Mouse (Mus musculus) heart, embryonic 12.5 days (tissue): ENCODE data around the gene Kcne2. TPM values are rescaled to one million over a fixed set of nuclear protein-coding genes. Genes with fewer than 3 reads are reported as not detected.

Experiments used
- ATAC-seq: fragments of 200-750 bp; cut with Nextera tagmentation; 2 replicates; pipeline ENCODE4 v1.8.0; 2017; ENCODE audit warnings: moderate TSS enrichment, moderate library complexity; ENCODE audit not compliant: insufficient number of reproducible peaks, low FRiP score
- H3K27ac ChIP-seq: fragments of 300-500 bp; sonication (generic); 2 replicates; pipeline ENCODE4 v1.5.1; 2016; ENCODE audit warnings: mild to moderate bottlenecking, moderate library complexity; ENCODE audit not compliant: poor library complexity, severe bottlenecking
- H3K27me3 ChIP-seq: fragments of 300-500 bp; sonication (generic); replicated peaks from 2 replicates; pipeline ENCODE4 v1.6.1; 2016; ENCODE audit warnings: mild to moderate bottlenecking, moderate library complexity
- H3K36me3 ChIP-seq: fragments of 300-500 bp; sonication (generic); 2 replicates; pipeline ENCODE4 v1.6.1; 2016; ENCODE audit warnings: mild to moderate bottlenecking, moderate library complexity
- H3K4me1 ChIP-seq: fragments of 300-500 bp; sonication (generic); replicated peaks from 2 replicates; pipeline ENCODE4 v1.6.1; 2016; ENCODE audit warnings: mild to moderate bottlenecking
- H3K4me2 ChIP-seq: fragments of 300-500 bp; sonication (generic); 2 replicates; pipeline ENCODE4 v1.6.1; 2016; ENCODE audit warnings: mild to moderate bottlenecking, moderate library complexity
- H3K4me3 ChIP-seq: fragments of 300-500 bp; sonication (generic); 2 replicates; pipeline ENCODE4 v1.5.1; 2016; ENCODE audit warnings: mild to moderate bottlenecking
- H3K9ac ChIP-seq: fragments of 300-500 bp; sonication (generic); 2 replicates; pipeline ENCODE4 v1.6.1; 2016; ENCODE audit warnings: mild to moderate bottlenecking, moderate library complexity
- H3K9me3 ChIP-seq: fragments of 300-500 bp; sonication (generic); replicated peaks from 2 replicates; pipeline ENCODE4 v1.6.1; 2016; ENCODE audit warnings: mild to moderate bottlenecking, moderate library complexity
- WGBS: fragments of 180-500 bp; shearing (Covaris S2); methylation state at CpG from one replicate; pipeline ENCODE4 v1.1.7; 2016; 5-methylcytosine and 5-hydroxymethylcytosine counted together
- polyA plus RNA-seq: library from polyadenylated mRNA; unstranded; fragments of >200 nt; fragmentation: Nextera tagmentation; extraction: Ambion mirVana; gene quantifications from 2 replicates; pipeline ENCODE4 v1.2.1, GENCODE M21; 2016

Kcne2 gene
- polyA plus RNA-seq, 1 experiment from 2014 or later, result 2.0 TPM

- H3K9me3 ChIP-seq, result no peaks in the 10 kb centered on the region
- ATAC-seq, result no peak
- no peak overlapping the region for H3K4me2 ChIP-seq
- H3K9ac ChIP-seq, result no peak overlapping the region
- H3K4me1 ChIP-seq, result 0 out of 2 replicates have a peak, but pooled peaks cover 5% of the 10 kb centered on the region
- WGBS, result 64% methylated on average over 4 of the region's 4 CpGs
- H3K36me3 ChIP-seq, result peaks cover 70% of the 10 kb centered on the region
- H3K4me3 ChIP-seq, result no peak overlapping the region
- no peak overlapping the region for H3K27ac ChIP-seq
- no peaks in the 10 kb centered on the region for H3K27me3 ChIP-seq
These were observed 16.9 kb downstream of the Kcne2 start for GRCm38 (mm10) chr16:92309126-92309525.

GRCm38 (mm10) chr16:92313953-92314741, 22.0 kb downstream of the Kcne2 start:
- 46% methylated on average over 13 of the region's 13 CpGs for WGBS
- H3K9me3 ChIP-seq, result 0 out of 2 replicates have a peak, but pooled peaks cover 4% of the 10 kb centered on the region
- peak overlapping the region; percentile 16; the same call in 1 of the 2 replicates for H3K4me2 ChIP-seq
- no peaks in the 10 kb centered on the region for H3K27me3 ChIP-seq
- ATAC-seq, result peak; percentile 60
- peaks cover 4% of the 10 kb centered on the region for H3K4me1 ChIP-seq
- 0 out of 2 replicates have a peak overlapping the region, but pooled peaks have one; percentile 27 for H3K9ac ChIP-seq
- no peak overlapping the region for H3K27ac ChIP-seq
- peaks cover 35% of the 10 kb centered on the region for H3K36me3 ChIP-seq
- H3K4me3 ChIP-seq, result no peak overlapping the region

- Histone ChIP-seq H3K4me2 (no peak overlapping the region), H3K9me3 (0 out of 2 replicates have a peak, but pooled peaks cover 4% of the 10 kb centered on the region), H3K9ac (no peak overlapping the region), H3K36me3 (peaks cover 20% of the 10 kb centered on the region), H3K4me3 (no peak overlapping the region), H3K4me1 (peaks cover 4% of the 10 kb centered on the region), H3K27ac (no peak overlapping the region), H3K27me3 (no peaks in the 10 kb centered on the region)
- WGBS, result 60% methylated on average over 7 of the region's 7 CpGs
- ATAC-seq, result no peak
These were observed 24.0 kb downstream of the Kcne2 start for GRCm38 (mm10) chr16:92316049-92316738.

- Histone ChIP-seq H3K27ac (no peak overlapping the region), H3K4me2 (no peak overlapping the region), H3K4me1 (peaks cover 1% of the 10 kb centered on the region), H3K36me3 (no peaks in the 10 kb centered on the region), H3K4me3 (no peak overlapping the region), H3K27me3 (no peaks in the 10 kb centered on the region), H3K9me3 (0 out of 2 replicates have a peak, but pooled peaks cover 4% of the 10 kb centered on the region), H3K9ac (no peak overlapping the region)
- 60% methylated on average over 20 of the region's 20 CpGs for WGBS
- ATAC-seq, result no peak
These were observed 27.3 kb downstream of the Kcne2 start for GRCm38 (mm10) chr16:92319353-92320109.

GRCm38 (mm10) chr16:92320361-92320760, 28.2 kb downstream of the Kcne2 start:
- Histone ChIP-seq H3K4me1 (0 out of 2 replicates have a peak, but pooled peaks cover 4% of the 10 kb centered on the region), H3K4me2 (no peak overlapping the region), H3K4me3 (no peak overlapping the region), H3K9ac (no peak overlapping the region), H3K9me3 (0 out of 2 replicates have a peak, but pooled peaks cover 4% of the 10 kb centered on the region), H3K27me3 (no peaks in the 10 kb centered on the region), H3K27ac (no peak overlapping the region), H3K36me3 (no peaks in the 10 kb centered on the region)
- WGBS, result 78% methylated on average over 3 of the region's 3 CpGs
- ATAC-seq, result no peak

GRCm38 (mm10) chr16:92321341-92321740, 29.2 kb downstream of the Kcne2 start, which contains the start of gene Fam243:
Gene Fam243, minus strand, starts transcription at chr16:92321441.
- Histone ChIP-seq H3K9ac (no peak within 1 kb of the TSS), H3K4me3 (no peak within 1 kb of the TSS), H3K4me2 (no peak within 1 kb of the TSS), H3K27ac (no peak within 1 kb of the TSS), H3K27me3 (no peaks in the 10 kb centered on the region), H3K36me3 (no peaks in the 10 kb centered on the region), H3K9me3 (0 out of 2 replicates have a peak, but pooled peaks cover 4% of the 10 kb centered on the region), H3K4me1 (0 out of 2 replicates have a peak, but pooled peaks cover 8% of the 10 kb centered on the region)
- 84% methylated on average over 8 of the region's 8 CpGs for WGBS
- no peak for ATAC-seq

- Histone ChIP-seq H3K4me3 (no peak overlapping the region), H3K9me3 (no peaks in the 10 kb centered on the region), H3K36me3 (no peaks in the 10 kb centered on the region), H3K27me3 (no peaks in the 10 kb centered on the region), H3K27ac (no peak overlapping the region), H3K4me1 (0 out of 2 replicates have a peak, but pooled peaks cover 8% of the 10 kb centered on the region), H3K9ac (no peak overlapping the region), H3K4me2 (no peak overlapping the region)
- WGBS, result 53% methylated on average over 7 of the region's 7 CpGs
- ATAC-seq, result no peak
These were observed 32.3 kb downstream of the Kcne2 start for GRCm38 (mm10) chr16:92324309-92325061.

GRCm38 (mm10) chr16:92325062-92325406, 32.8 kb downstream of the Kcne2 start:
- WGBS, result 56% methylated on average over 1 of the region's 1 CpGs

GRCm38 (mm10) chr16:92327911-92328310, 35.7 kb downstream of the Kcne2 start:
- H3K9me3 ChIP-seq, result no peaks in the 10 kb centered on the region
- 85% methylated on average over 10 of the region's 10 CpGs for WGBS
- H3K36me3 ChIP-seq, result no peaks in the 10 kb centered on the region
- H3K4me2 ChIP-seq, result no peak overlapping the region
- peaks cover 23% of the 10 kb centered on the region; the same call in 1 of the 2 replicates for H3K4me1 ChIP-seq
- H3K4me3 ChIP-seq, result no peak overlapping the region
- ATAC-seq, result no peak
- H3K27ac ChIP-seq, result no peak overlapping the region
- no peak overlapping the region for H3K9ac ChIP-seq
- no peaks in the 10 kb centered on the region for H3K27me3 ChIP-seq

More at GRCm38 (mm10) chr16:92325062-92325406, 32.8 kb downstream of the Kcne2 start:
- H3K9ac ChIP-seq, result no peak overlapping the region
- H3K4me3 ChIP-seq, result no peak overlapping the region
- no peak for ATAC-seq
- H3K27ac ChIP-seq, result no peak overlapping the region
- H3K36me3 ChIP-seq, result no peaks in the 10 kb centered on the region
- peaks cover 8% of the 10 kb centered on the region; the same call in 1 of the 2 replicates for H3K4me1 ChIP-seq
- H3K4me2 ChIP-seq, result no peak overlapping the region
- no peaks in the 10 kb centered on the region for H3K27me3 ChIP-seq
- H3K9me3 ChIP-seq, result no peaks in the 10 kb centered on the region

GRCm38 (mm10) chr16:92330966-92331365, 38.8 kb downstream of the Kcne2 start:
- H3K4me3 ChIP-seq, result no peak overlapping the region
- no peaks in the 10 kb centered on the region for H3K9me3 ChIP-seq
- 43% methylated on average over 5 of the region's 5 CpGs for WGBS
- H3K27ac ChIP-seq, result peak overlapping the region; percentile 77
- H3K9ac ChIP-seq, result no peak overlapping the region
- no peak overlapping the region for H3K4me2 ChIP-seq
- peaks cover 27% of the 10 kb centered on the region; the same call in 1 of the 2 replicates for H3K4me1 ChIP-seq
- no peaks in the 10 kb centered on the region for H3K36me3 ChIP-seq
- no peaks in the 10 kb centered on the region for H3K27me3 ChIP-seq
- peak; percentile 28; the same call in 1 of the 2 replicates for ATAC-seq
